Mouse (Mus musculus) megakaryocyte, embryonic 14.5 days (primary cell): ENCODE measurements at regions not wholly inside any gene's neighbourhood (a gene's known extent, or its start where the extent isn't known, plus 50 kb on each side); places are given as distances from the start of the nearest gene placed in this dataset.

Experiments used
- FLI1 ChIP-seq: IDR thresholded peaks from 2 replicates; pipeline ENCODE4 v1.6.1; 2012; ENCODE audit warnings: low read length, inconsistent platforms, mixed read lengths
- GATA1 ChIP-seq: IDR thresholded peaks from 3 replicates; pipeline ENCODE4 v1.6.1; 2012; ENCODE audit warnings: mixed read lengths, low read length, inconsistent platforms, borderline replicate concordance

GRCm38 (mm10) chr3:144049270-144049669 is 155.8 kb downstream of the Lmo4 start:
- TF ChIP-seq FLI1 (no peak), GATA1 (no peak)
